Comparison of ENCODE assay signal across 11 mouse cellular contexts in the genomic region with DNA sequence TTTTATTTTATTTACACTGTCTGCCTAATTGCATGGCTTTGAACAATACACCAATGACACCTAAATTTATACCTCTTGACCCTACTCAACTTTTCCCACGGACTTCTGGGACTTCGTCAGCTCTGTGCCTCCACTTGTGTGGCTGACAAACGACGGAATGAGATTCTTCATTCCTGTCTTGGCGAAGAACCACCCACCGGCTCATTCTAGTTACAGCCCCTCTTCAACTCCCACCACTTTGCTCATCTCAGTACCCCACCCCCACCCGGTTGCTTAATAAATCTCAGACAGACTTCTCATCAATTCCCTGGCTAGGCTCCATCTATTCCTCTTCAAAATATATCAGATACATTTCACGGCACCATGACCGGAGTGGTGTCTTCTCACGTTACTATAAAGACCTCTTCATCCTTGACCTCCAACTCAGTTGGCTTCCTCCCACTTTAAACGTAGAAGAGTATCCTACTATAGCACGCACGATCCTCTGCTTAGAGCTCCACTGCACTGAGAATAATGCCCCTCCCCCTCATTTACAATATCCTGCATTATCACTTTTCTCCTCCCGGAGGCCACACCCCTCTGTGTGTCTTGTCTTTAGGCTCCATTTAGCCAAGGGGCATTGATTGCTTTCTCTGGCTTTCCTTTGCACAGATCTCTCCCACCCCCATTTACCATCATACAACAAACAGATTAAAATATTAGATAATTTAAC. TPM values are rescaled to one million over a fixed set of nuclear protein-coding genes. Genes with fewer than 3 reads are reported as not detected.
A peak's percentile ranks its signal among the peaks of the same experiment; 100 is the strongest.
DNase-seq lines count a peak whose midpoint lies in the region; ATAC-seq and TF ChIP-seq lines count a peak whose summit lies in the region.
"Had no signal": no experiment of that assay in that cellular context is flagged by ENCODE, and none has a peak within 500 bp of the region (broad histone marks: within the 10 kb centered on the region; RNA-seq: fewer than 3 reads in every experiment).

No protein-coding gene starts in this region.

- no peak overlapping the region for H3K4me3 ChIP-seq in kidney, postnatal 0 days (replicated peaks; ENCODE audit: low read depth, low read length)
- peak overlapping the region; percentile 17; the same call in 1 of the 2 replicates for H3K4me3 ChIP-seq in forebrain, embryonic 11.5 days (ENCODE audit: low read depth, low read length)
- H3K4me3 ChIP-seq in limb, embryonic 11.5 days (ENCODE audit: low read depth, low read length), result no peak overlapping the region; the same call in 1 of the 2 replicates

- no peak overlapping the region for H3K9ac ChIP-seq in kidney, postnatal 0 days (ENCODE audit: low read depth, low read length)
- no peak overlapping the region for H3K9ac ChIP-seq in forebrain, embryonic 11.5 days (ENCODE audit: low read length)
- no peak overlapping the region for H3K9ac ChIP-seq in limb, embryonic 11.5 days (ENCODE audit: low read length)

- no peak overlapping the region for H3K27ac ChIP-seq in kidney, postnatal 0 days
- H3K27ac ChIP-seq in forebrain, embryonic 11.5 days (ENCODE audit: low read depth, low read length), result no peak overlapping the region
- H3K27ac ChIP-seq in limb, embryonic 11.5 days (replicated peaks; ENCODE audit: low read depth, low read length), result 0 out of 2 replicates have a peak overlapping the region, but pooled peaks have one; percentile 3

- 0 out of 2 replicates have a peak, but pooled peaks cover 7% of the 10 kb centered on the region for H3K4me1 ChIP-seq in kidney, postnatal 0 days (replicated peaks; ENCODE audit: insufficient read depth, low read length)
- H3K4me1 ChIP-seq in forebrain, embryonic 11.5 days (replicated peaks; ENCODE audit: control insufficient read depth, insufficient read depth, low read length), result no peaks in the 10 kb centered on the region; the same call in 1 of the 2 replicates
- peaks cover 8% of the 10 kb centered on the region for H3K4me1 ChIP-seq in limb, embryonic 11.5 days (ENCODE audit: control insufficient read depth, insufficient read depth, low read length)

- 11% methylated on average over 14 of the region's 14 CpGs for WGBS in kidney, postnatal 0 days
- WGBS in forebrain, embryonic 11.5 days, result 38% methylated on average over 14 of the region's 14 CpGs
- WGBS in limb, embryonic 11.5 days, result 30% methylated on average over 14 of the region's 14 CpGs

- no peak for TF ChIP-seq CTCF in kidney, postnatal 0 days (IDR thresholded peaks at IDR 0.05; ENCODE audit: low read depth)

- no peaks in the 10 kb centered on the region for H3K27me3 ChIP-seq in kidney, postnatal 0 days (ENCODE audit: insufficient read depth, low read length)
- H3K27me3 ChIP-seq in forebrain, embryonic 11.5 days (ENCODE audit: control insufficient read depth, insufficient read depth, low read length), result no peaks in the 10 kb centered on the region
- H3K27me3 ChIP-seq in limb, embryonic 11.5 days (ENCODE audit: control insufficient read depth, insufficient read depth, low read length), result no peaks in the 10 kb centered on the region

- peak overlapping the region; percentile 58 for H3K4me2 ChIP-seq in kidney, postnatal 0 days (ENCODE audit: low read length)
- peak overlapping the region; percentile 59 for H3K4me2 ChIP-seq in forebrain, embryonic 11.5 days (ENCODE audit: low read depth, low read length, severe bottlenecking)
- peak overlapping the region; percentile 54 for H3K4me2 ChIP-seq in limb, embryonic 11.5 days (ENCODE audit: low read depth, severe bottlenecking)

- ATAC-seq in kidney, postnatal 0 days (replicated peaks; ENCODE audit: low FRiP score, low read depth), result 0 out of 2 replicates have a peak, but pooled peaks have one; percentile 41
- ATAC-seq in forebrain, embryonic 11.5 days (replicated peaks; ENCODE audit: low FRiP score), result peak; percentile 37
- peak; percentile 22; the same call in 1 of the 2 replicates for ATAC-seq in limb, embryonic 11.5 days (ENCODE audit: insufficient number of reproducible peaks, low FRiP score, low TSS enrichment, low read depth)

- no peaks in the 10 kb centered on the region for H3K36me3 ChIP-seq in kidney, postnatal 0 days (ENCODE audit: insufficient read depth, low read length)
- H3K36me3 ChIP-seq in forebrain, embryonic 11.5 days (ENCODE audit: control insufficient read depth, insufficient read depth, low read length), result no peaks in the 10 kb centered on the region
- no peaks in the 10 kb centered on the region for H3K36me3 ChIP-seq in limb, embryonic 11.5 days (ENCODE audit: control insufficient read depth, insufficient read depth, low read length)

- DNase-seq in kidney, postnatal 0 days (ENCODE audit: low spot score), result peak; percentile 47
- DNase-seq in kidney, postnatal 25 days, result no peak
- DNase-seq in forebrain, embryonic 11.5 days (ENCODE audit: low spot score), result peak; percentile 52
- peak; percentile 21 for DNase-seq in limb, embryonic 11.5 days (ENCODE audit: low spot score)
- DNase-seq in retina, embryonic 14.5 days (ENCODE audit: low spot score), result peak; percentile 43
- no peak for DNase-seq in cerebellum, adult 9-10 months
- no peak for DNase-seq in layer of hippocampus, adult 18-20 months (ENCODE audit: low spot score in 2 of 2)
- DNase-seq in thymus, postnatal 10 days (ENCODE audit: low spot score in 2 of 2), result no peak

- no peaks in the 10 kb centered on the region for H3K9me3 ChIP-seq in kidney, postnatal 0 days (replicated peaks; ENCODE audit: low read length)
- H3K9me3 ChIP-seq in forebrain, embryonic 11.5 days (ENCODE audit: control insufficient read depth, low read length), result no peaks in the 10 kb centered on the region
- H3K9me3 ChIP-seq in limb, embryonic 11.5 days (ENCODE audit: control insufficient read depth, low read length), result no peaks in the 10 kb centered on the region

RNA-seq across cellular contexts. Expression of a gene that starts 15.2 kb away (rescaled TPM):
- polyA plus RNA-seq in kidney, postnatal 0 days (2015; fragmentation: Nextera tagmentation; extraction: Ambion mirVana), result not detected in 2 replicates
- 0.19 TPM in 1 of 2 replicates, not detected in the other for polyA plus RNA-seq in forebrain, embryonic 11.5 days (2014; fragmentation: Nextera tagmentation; extraction: Ambion mirVana)
- polyA plus RNA-seq in limb, embryonic 11.5 days (2014; fragmentation: Nextera tagmentation; extraction: Ambion mirVana), result 1.1 and 1.7 TPM in 2 replicates
- not detected for total RNA-seq in layer of hippocampus, adult 18-20 months (2021)
- total RNA-seq: ES-E14; left cerebral cortex, postnatal 4 days had no signal
- polyA plus RNA-seq: urinary bladder, adult 2 months had no signal

RNA-seq across cellular contexts. Expression of a gene that starts 15.2 kb away (rescaled TPM):
- polyA plus RNA-seq in kidney, postnatal 0 days (2015; fragmentation: Nextera tagmentation; extraction: Ambion mirVana), result 27.0 and 27.4 TPM in 2 replicates
- 7.7 and 8.4 TPM in 2 replicates for polyA plus RNA-seq in forebrain, embryonic 11.5 days (2014; fragmentation: Nextera tagmentation; extraction: Ambion mirVana)
- 13.1 and 13.8 TPM in 2 replicates for polyA plus RNA-seq in limb, embryonic 11.5 days (2014; fragmentation: Nextera tagmentation; extraction: Ambion mirVana)
- total RNA-seq in layer of hippocampus, adult 18-20 months (2021), result 1 to 10 TPM; 5.9 to 8.5 TPM

RNA-seq across cellular contexts. Expression of a gene that starts 27.2 kb away (rescaled TPM):
- polyA plus RNA-seq in kidney, postnatal 0 days (2015; fragmentation: Nextera tagmentation; extraction: Ambion mirVana), result 0.16 and 0.18 TPM in 2 replicates
- not detected in 2 replicates for polyA plus RNA-seq in forebrain, embryonic 11.5 days (2014; fragmentation: Nextera tagmentation; extraction: Ambion mirVana)
- polyA plus RNA-seq in limb, embryonic 11.5 days (2014; fragmentation: Nextera tagmentation; extraction: Ambion mirVana), result 0.08 and 0.18 TPM in 2 replicates
- total RNA-seq in layer of hippocampus, adult 18-20 months (2021), result not detected
- total RNA-seq: ES-E14; left cerebral cortex, postnatal 4 days had no signal

Comparison
In these comparisons a context has a peak if more than half of its experiments do, and no peak if none do; other contexts are left out.
1. DNase-seq: peak in kidney, postnatal 0 days (single experiment), forebrain, embryonic 11.5 days (single experiment), limb, embryonic 11.5 days (single experiment) and retina, embryonic 14.5 days (single experiment); none in kidney, postnatal 25 days (0 of 2), cerebellum, adult 9-10 months (single experiment), layer of hippocampus, adult 18-20 months (0 of 2) and thymus, postnatal 10 days (0 of 2).
2. Peak in every context shown above with its lines, with median percentiles within 50 percentile points of each other: ATAC-seq and H3K4me2 ChIP-seq.